1 mouse cellular context compared by ENCODE assay signal in the genomic region with DNA sequence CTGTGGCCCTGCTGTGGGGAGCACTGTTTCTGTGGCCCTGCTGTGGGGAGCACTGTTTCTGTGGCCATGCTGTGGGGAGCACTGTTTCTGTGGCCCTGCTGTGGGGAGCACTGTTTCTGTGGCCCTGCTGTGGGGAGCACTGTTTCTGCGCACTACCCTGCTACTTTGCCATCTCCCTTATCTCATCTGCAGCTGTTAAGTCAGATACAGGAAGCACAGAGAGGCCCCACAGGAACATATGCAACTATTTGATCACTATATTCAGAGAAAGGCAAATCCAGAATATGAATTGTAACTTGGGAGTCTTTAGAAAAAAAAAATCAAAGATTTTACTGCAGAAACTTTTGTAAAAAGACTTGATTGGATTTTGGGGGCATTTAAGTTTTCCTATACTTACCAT.
TF ChIP-seq lines count a peak whose summit lies in the region.

No protein-coding gene starts in this region.

TF ChIP-seq in MEL, 35 proteins besides CTCF, POLR2A, EP300 and RAD21 (continued from another document):
- TF ChIP-seq USF2 (IDR thresholded peaks at IDR 0.05; ENCODE audit: borderline replicate concordance in 1 of 2, insufficient read depth in 1 of 2, low read depth in 1 of 2, low read length in 2 of 2): no peak
- TF ChIP-seq ZC3H11A (IDR thresholded peaks at IDR 0.05; ENCODE audit: low read depth, low read length): no peak
- no peak for TF ChIP-seq MXI1 (IDR thresholded peaks at IDR 0.05; ENCODE audit: low read depth, low read length)
- 0 out of 2 replicates have a peak, but pooled peaks have one; percentile 45 for TF ChIP-seq RCOR1 (IDR thresholded peaks at IDR 0.05; ENCODE audit: low read depth, low read length)
- no peak for TF ChIP-seq ZMIZ1 (IDR thresholded peaks at IDR 0.05; ENCODE audit: low read depth, low read length)
- TF ChIP-seq ETS1 (IDR thresholded peaks at IDR 0.05; ENCODE audit: low read depth, low read length): peak; percentile 91
- no peak for TF ChIP-seq MEF2A (IDR thresholded peaks at IDR 0.05; ENCODE audit: extremely low read depth, insufficient replicate concordance, low read depth, low read length, poor library complexity, severe bottlenecking)
- no peak for TF ChIP-seq CHD2 (IDR thresholded peaks at IDR 0.05; ENCODE audit: low read length)
- TF ChIP-seq TCF12 (IDR thresholded peaks at IDR 0.05; ENCODE audit: low read depth, low read length): peak; percentile 77; the same call in 1 of the 2 replicates
- TF ChIP-seq SIN3A (IDR thresholded peaks at IDR 0.05; ENCODE audit: low read length): peak; percentile 59
- TF ChIP-seq NELFE (IDR thresholded peaks at IDR 0.05; ENCODE audit: low read depth, low read length): no peak
- TF ChIP-seq MYC (IDR thresholded peaks at IDR 0.05; ENCODE audit: low read depth, low read length): no peak
- no peak for TF ChIP-seq ZKSCAN1 (IDR thresholded peaks at IDR 0.05; ENCODE audit: low read depth, low read length)
- TF ChIP-seq TAL1 (IDR thresholded peaks at IDR 0.05; ENCODE audit: low read length): peak; percentile 15; the same call in 1 of the 2 replicates
- no peak for TF ChIP-seq TBP (IDR thresholded peaks at IDR 0.05; ENCODE audit: low read depth, low read length)
- TF ChIP-seq E2F4 (IDR thresholded peaks at IDR 0.05; ENCODE audit: borderline replicate concordance, low read depth, low read length): no peak
- TF ChIP-seq BHLHE40 (IDR thresholded peaks at IDR 0.05; ENCODE audit: borderline replicate concordance, low read depth, low read length): no peak
- no peak for TF ChIP-seq POLR2AphosphoS2 (IDR thresholded peaks at IDR 0.05; ENCODE audit: low read length)
- no peak for TF ChIP-seq SMC3 (IDR thresholded peaks at IDR 0.05; ENCODE audit: low read depth, low read length)
- TF ChIP-seq HCFC1 (IDR thresholded peaks at IDR 0.05; ENCODE audit: low read depth, low read length): no peak
- no peak for TF ChIP-seq MAFK (IDR thresholded peaks at IDR 0.05; ENCODE audit: borderline replicate concordance, low read depth, low read length)
- no peak for TF ChIP-seq POLR2AphosphoS5 (IDR thresholded peaks at IDR 0.05; ENCODE audit: borderline replicate concordance, low read depth, low read length)
TF ChIP-seq in MEL: peak in this region for 7.
